Mouse (Mus musculus) embryonic facial prominence, embryonic 11.5 days (tissue): ENCODE data around the gene Eif2d. TPM values are rescaled to one million over a fixed set of nuclear protein-coding genes. Genes with fewer than 3 reads are reported as not detected.

Experiments used
- ATAC-seq: fragments of 200-750 bp; cut with Nextera tagmentation; replicated peaks from 2 replicates; pipeline ENCODE4 v1.8.0; 2017; ENCODE audit warnings: low read depth; ENCODE audit not compliant: insufficient number of reproducible peaks, low FRiP score, low TSS enrichment
- DNase-seq: peaks from one replicate; pipeline ENCODE4 v3.0.0-alpha.2; 2015; ENCODE audit warnings: low spot score
- H3K27ac ChIP-seq: fragments of 300-500 bp; sonication (generic); replicated peaks from 2 replicates; pipeline ENCODE4 v1.5.1; 2014; ENCODE audit warnings: mild to moderate bottlenecking, low read depth, low read length, control low read depth
- H3K27me3 ChIP-seq: fragments of 300-500 bp; sonication (generic); 2 replicates; pipeline ENCODE4 v1.6.1; 2014; ENCODE audit warnings: mild to moderate bottlenecking, low read length, moderate library complexity, mixed read lengths; ENCODE audit not compliant: control insufficient read depth, insufficient read depth
- H3K36me3 ChIP-seq: fragments of 300-500 bp; sonication (generic); replicated peaks from 2 replicates; pipeline ENCODE4 v1.6.1; 2014; ENCODE audit warnings: low read depth, mild to moderate bottlenecking, low read length, moderate library complexity, mixed read lengths; ENCODE audit not compliant: control insufficient read depth, insufficient read depth
- H3K4me1 ChIP-seq: fragments of 300-500 bp; sonication (generic); 2 replicates; pipeline ENCODE4 v1.6.1; 2014; ENCODE audit warnings: low read length, mixed read lengths; ENCODE audit not compliant: control insufficient read depth, insufficient read depth
- H3K4me2 ChIP-seq: fragments of 300-500 bp; sonication (generic); 2 replicates; pipeline ENCODE4 v1.6.1; 2014; ENCODE audit warnings: low read depth, mild to moderate bottlenecking, control low read depth, low read length, moderate library complexity
- H3K4me3 ChIP-seq: fragments of 300-500 bp; sonication (generic); 2 replicates; pipeline ENCODE4 v1.5.1; 2014; ENCODE audit warnings: low read depth, low read length, control low read depth
- H3K9ac ChIP-seq: fragments of 300-500 bp; sonication (generic); replicated peaks from 2 replicates; pipeline ENCODE4 v1.6.1; 2014; ENCODE audit warnings: mild to moderate bottlenecking, control low read depth, low read length
- H3K9me3 ChIP-seq: fragments of 300-500 bp; sonication (generic); replicated peaks from 2 replicates; pipeline ENCODE4 v1.6.1; 2016; ENCODE audit warnings: mild to moderate bottlenecking, low read length, inconsistent platforms, mixed read lengths; ENCODE audit not compliant: control insufficient read depth
- WGBS: fragments of 180-500 bp; shearing (Covaris S2); extraction: QIAGEN DNeasy Blood & Tissue Kit; methylation state at CpG from one replicate; pipeline ENCODE4 v1.1.7; 2014; 5-methylcytosine and 5-hydroxymethylcytosine counted together
- polyA plus RNA-seq: library from polyadenylated mRNA; unstranded; fragments of >200 nt; fragmentation: Nextera tagmentation; extraction: Ambion mirVana; gene quantifications from 2 replicates; pipeline ENCODE4 v1.2.1, GENCODE M21; 2014

The Eif2d gene
- polyA plus RNA-seq, 1 experiment from 2014 or later = 63.6 TPM

- no peak overlapping the region for H3K4me3 ChIP-seq
- no peak for ATAC-seq
- 94% methylated on average over 5 of the region's 5 CpGs for WGBS
- no peak for DNase-seq
- no peaks in the 10 kb centered on the region for H3K27me3 ChIP-seq
- no peak overlapping the region for H3K4me2 ChIP-seq
- no peaks in the 10 kb centered on the region for H3K9me3 ChIP-seq
- H3K4me1 ChIP-seq = no peaks in the 10 kb centered on the region
- H3K36me3 ChIP-seq = no peaks in the 10 kb centered on the region
- no peak overlapping the region for H3K27ac ChIP-seq
- H3K9ac ChIP-seq = no peak overlapping the region
Measured at GRCm38 (mm10) chr1:131188655-131189054, 35.7 kb downstream of the Eif2d start.

GRCm38 (mm10) chr1:131193746-131194145, 40.8 kb downstream of the Eif2d start:
- no peak for ATAC-seq
- H3K27me3 ChIP-seq = no peaks in the 10 kb centered on the region
- H3K4me3 ChIP-seq = no peak overlapping the region
- 49% methylated on average over 3 of the region's 3 CpGs for WGBS
- H3K9ac ChIP-seq = no peak overlapping the region
- DNase-seq = no peak
- no peaks in the 10 kb centered on the region for H3K36me3 ChIP-seq
- no peaks in the 10 kb centered on the region for H3K4me1 ChIP-seq
- no peak overlapping the region for H3K4me2 ChIP-seq
- H3K9me3 ChIP-seq = no peaks in the 10 kb centered on the region
- H3K27ac ChIP-seq = no peak overlapping the region

- Histone ChIP-seq H3K4me1 (no peaks in the 10 kb centered on the region), H3K4me3 (no peak overlapping the region), H3K36me3 (no peaks in the 10 kb centered on the region), H3K9ac (no peak overlapping the region; the same call in 1 of the 2 replicates), H3K27ac (no peak overlapping the region), H3K27me3 (no peaks in the 10 kb centered on the region), H3K4me2 (no peak overlapping the region), H3K9me3 (no peaks in the 10 kb centered on the region)
- DNase-seq (no peak), ATAC-seq (no peak)
- 91% methylated on average over 7 of the region's 7 CpGs for WGBS
Measured at GRCm38 (mm10) chr1:131195653-131196052, 42.7 kb downstream of the Eif2d start.

GRCm38 (mm10) chr1:131196107-131196506, 43.1 kb downstream of the Eif2d start:
- Histone ChIP-seq H3K27ac (no peak overlapping the region), H3K4me3 (no peak overlapping the region), H3K4me1 (no peaks in the 10 kb centered on the region), H3K9ac (no peak overlapping the region; the same call in 1 of the 2 replicates), H3K36me3 (no peaks in the 10 kb centered on the region), H3K27me3 (no peaks in the 10 kb centered on the region), H3K9me3 (no peaks in the 10 kb centered on the region), H3K4me2 (no peak overlapping the region)
- WGBS = 60% methylated on average over 2 of the region's 2 CpGs
- no peak for DNase-seq
- no peak for ATAC-seq

- Histone ChIP-seq H3K4me2 (no peak overlapping the region), H3K9ac (no peak overlapping the region), H3K27ac (no peak overlapping the region), H3K4me1 (no peaks in the 10 kb centered on the region), H3K9me3 (no peaks in the 10 kb centered on the region), H3K27me3 (no peaks in the 10 kb centered on the region), H3K36me3 (no peaks in the 10 kb centered on the region), H3K4me3 (no peak overlapping the region)
- ATAC-seq (no peak), DNase-seq (no peak)
- WGBS = 60% methylated on average over 9 of the region's 9 CpGs
Measured at GRCm38 (mm10) chr1:131198417-131198960, 45.5 kb downstream of the Eif2d start.

GRCm38 (mm10) chr1:131199118-131199821, 46.3 kb downstream of the Eif2d start:
- Histone ChIP-seq H3K4me1 (no peaks in the 10 kb centered on the region), H3K9ac (no peak overlapping the region), H3K27me3 (no peaks in the 10 kb centered on the region), H3K4me3 (no peak overlapping the region), H3K4me2 (no peak overlapping the region), H3K27ac (no peak overlapping the region), H3K36me3 (no peaks in the 10 kb centered on the region), H3K9me3 (no peaks in the 10 kb centered on the region)
- WGBS = 80% methylated on average over 18 of the region's 18 CpGs
- DNase-seq = no peak
- ATAC-seq = no peak

GRCm38 (mm10) chr1:131199976-131200375, 47.0 kb downstream of the Eif2d start:
- Histone ChIP-seq H3K36me3 (no peaks in the 10 kb centered on the region), H3K4me3 (no peak overlapping the region), H3K27ac (0 out of 2 replicates have a peak overlapping the region, but pooled peaks have one; percentile 2), H3K4me2 (no peak overlapping the region), H3K4me1 (no peaks in the 10 kb centered on the region), H3K9me3 (no peaks in the 10 kb centered on the region), H3K9ac (no peak overlapping the region), H3K27me3 (no peaks in the 10 kb centered on the region)
- no peak for DNase-seq
- 57% methylated on average over 12 of the region's 12 CpGs for WGBS
- ATAC-seq = no peak

GRCm38 (mm10) chr1:131200588-131200987, 47.6 kb downstream of the Eif2d start:
- H3K4me1 ChIP-seq = no peaks in the 10 kb centered on the region
- no peaks in the 10 kb centered on the region for H3K27me3 ChIP-seq
- no peak overlapping the region for H3K27ac ChIP-seq
- no peak for DNase-seq
- no peaks in the 10 kb centered on the region for H3K36me3 ChIP-seq
- ATAC-seq = no peak
- H3K4me2 ChIP-seq = no peak overlapping the region
- no peak overlapping the region for H3K9ac ChIP-seq
- H3K9me3 ChIP-seq = no peaks in the 10 kb centered on the region
- no peak overlapping the region for H3K4me3 ChIP-seq
- WGBS = 73% methylated on average over 10 of the region's 10 CpGs
